Mouse (Mus musculus) stomach, postnatal 0 days (tissue): Measurements from ENCODE around the gene Ccdc155.

ENCODE experiments used
- CTCF ChIP-seq: IDR thresholded peaks from 2 replicates; pipeline ENCODE4 v1.5.1; 2016; ENCODE audit warnings: antibody characterized with exemption, low read depth, mild to moderate bottlenecking, moderate library complexity
- EP300 ChIP-seq: optimal IDR thresholded peaks from 2 replicates; pipeline ENCODE3; 2016; ENCODE audit warnings: antibody characterized with exemption

- peak; percentile 25; the same call in 1 of the 2 replicates for TF ChIP-seq CTCF
- TF ChIP-seq EP300 = no peak
Measured at GRCm38 (mm10) chr7:45240633-45241388, 36.1 kb upstream of the Ccdc155 start, which contains the start of gene Slc6a16.
